Mouse (Mus musculus): ENCODE results near the gene Pkhd1.

DNA sequence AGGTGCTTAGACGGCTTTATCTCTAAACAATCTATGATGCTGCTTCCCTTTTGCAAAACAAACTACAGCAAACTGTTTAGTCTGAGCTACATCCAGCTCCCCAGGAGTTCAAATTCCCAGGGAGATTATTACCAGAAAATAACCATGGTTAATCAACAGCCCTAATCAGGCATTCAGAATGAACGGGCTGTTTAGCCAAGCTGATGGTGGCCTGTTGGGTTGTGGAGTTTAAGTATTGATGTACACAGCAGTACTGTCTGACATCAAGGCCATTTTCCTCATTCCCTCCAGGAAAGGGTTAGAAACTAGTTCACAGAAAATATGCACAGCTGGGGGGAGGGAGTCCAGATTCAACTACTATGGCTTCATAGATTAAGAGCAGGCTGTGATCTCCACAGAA lies 12.4 kb downstream of the Pkhd1 start:
- no peak for TF ChIP-seq POLR2A (IDR thresholded peaks at IDR 0.05; ENCODE audit: insufficient read length, low read depth)
- TF ChIP-seq CEBPB (IDR thresholded peaks at IDR 0.05; ENCODE audit: insufficient read depth, poor library complexity, severe bottlenecking), result no peak
- TF ChIP-seq MAX (IDR thresholded peaks at IDR 0.05; ENCODE audit: low read depth), result no peak
- TF ChIP-seq USF1 (IDR thresholded peaks at IDR 0.05; ENCODE audit: low read depth), result no peak
- no peak for TF ChIP-seq REST (IDR thresholded peaks at IDR 0.05; ENCODE audit: insufficient read depth, insufficient read length)
